Mouse (Mus musculus): ENCODE data around the gene Nmt1. TPM values are rescaled to one million over a fixed set of nuclear protein-coding genes. Genes with fewer than 3 reads are reported as not detected.

Gene Nmt1
- total and polyA plus RNA-seq, 3 experiments: 37.1 to 67.2 (median 60.5) TPM

DNA sequence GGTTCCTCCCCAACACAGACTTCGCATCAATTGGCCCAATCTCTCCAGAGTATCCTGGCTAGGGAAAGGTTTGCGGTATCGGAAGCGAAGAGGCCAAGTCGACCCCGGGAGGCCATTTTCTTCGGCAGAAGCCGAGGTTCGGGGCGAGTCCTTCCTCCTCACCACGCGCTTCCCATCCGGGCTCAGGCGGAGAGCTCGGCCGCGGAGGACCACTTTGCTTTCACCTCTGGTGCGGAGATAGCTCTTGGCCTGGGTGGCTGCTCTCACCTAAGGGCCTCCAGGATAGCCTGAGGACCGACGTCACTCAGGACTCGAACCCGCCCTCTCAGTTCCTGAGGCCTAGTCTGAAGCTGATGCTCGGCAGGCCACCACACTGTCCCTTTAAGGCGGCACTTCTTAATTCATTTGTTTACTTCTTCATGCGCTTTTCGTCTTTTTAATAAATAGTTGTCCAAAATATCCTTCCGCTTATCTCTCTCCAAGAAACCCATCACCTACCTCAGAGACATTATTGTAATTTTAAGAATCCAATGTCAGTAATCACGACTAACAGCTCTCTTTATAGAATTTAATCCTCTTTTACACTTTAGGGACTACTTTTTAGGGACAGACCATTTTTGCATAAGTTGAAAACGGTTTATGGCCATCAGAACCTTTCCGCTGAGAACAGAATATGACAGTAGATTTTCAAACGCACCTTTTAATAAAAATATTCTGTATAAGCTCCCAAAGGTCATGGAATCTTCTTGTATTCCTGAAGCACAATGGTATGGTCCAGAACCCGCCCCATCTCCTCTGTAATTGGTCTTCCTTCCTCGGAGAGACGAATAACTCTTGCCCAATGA is 87.4 kb downstream of the Nmt1 start:
- intact Hi-C loops (cut with DNase I): loop anchor here (1.0 to 5.0 kb wide), 3 partner anchors 17 to 212 kb away; partner anchors contain the start of genes Hexim2 and Map3k14
- Histone ChIP-seq H3K4me1 (ENCODE audit: control insufficient read depth, insufficient read depth, low read length) (peaks cover 7% of the 10 kb centered on the region), H3K36me3 (ENCODE audit: control insufficient read depth, insufficient read depth, low read length) (peaks cover 2% of the 10 kb centered on the region), H3K27ac (peak overlapping the region; percentile 99), H3K4me3 (peak overlapping the region; percentile 60), H3K27me3 (ENCODE audit: control insufficient read depth, insufficient read depth, low read length) (no peaks in the 10 kb centered on the region), H3K79me2 (replicated peaks; ENCODE audit: control insufficient read depth, insufficient read depth, low read length) (no peaks in the 10 kb centered on the region), H3K9ac (ENCODE audit: low read depth, low read length) (peak overlapping the region; percentile 90)
- peak; percentile 76; the same call in 1 of the 2 replicates for TF ChIP-seq EP300 (IDR thresholded peaks at IDR 0.05; ENCODE audit: insufficient read depth, low read depth, low read length)
- peak; percentile 89 for TF ChIP-seq POLR2A (IDR thresholded peaks at IDR 0.05; ENCODE audit: insufficient read depth, low read depth, low read length)
- TF ChIP-seq CTCF (IDR thresholded peaks at IDR 0.05): no peak
- WGBS: 1% methylated on average over 34 of the region's 34 CpGs
- DNase-seq: peak; percentile 87 to 90

DNA sequence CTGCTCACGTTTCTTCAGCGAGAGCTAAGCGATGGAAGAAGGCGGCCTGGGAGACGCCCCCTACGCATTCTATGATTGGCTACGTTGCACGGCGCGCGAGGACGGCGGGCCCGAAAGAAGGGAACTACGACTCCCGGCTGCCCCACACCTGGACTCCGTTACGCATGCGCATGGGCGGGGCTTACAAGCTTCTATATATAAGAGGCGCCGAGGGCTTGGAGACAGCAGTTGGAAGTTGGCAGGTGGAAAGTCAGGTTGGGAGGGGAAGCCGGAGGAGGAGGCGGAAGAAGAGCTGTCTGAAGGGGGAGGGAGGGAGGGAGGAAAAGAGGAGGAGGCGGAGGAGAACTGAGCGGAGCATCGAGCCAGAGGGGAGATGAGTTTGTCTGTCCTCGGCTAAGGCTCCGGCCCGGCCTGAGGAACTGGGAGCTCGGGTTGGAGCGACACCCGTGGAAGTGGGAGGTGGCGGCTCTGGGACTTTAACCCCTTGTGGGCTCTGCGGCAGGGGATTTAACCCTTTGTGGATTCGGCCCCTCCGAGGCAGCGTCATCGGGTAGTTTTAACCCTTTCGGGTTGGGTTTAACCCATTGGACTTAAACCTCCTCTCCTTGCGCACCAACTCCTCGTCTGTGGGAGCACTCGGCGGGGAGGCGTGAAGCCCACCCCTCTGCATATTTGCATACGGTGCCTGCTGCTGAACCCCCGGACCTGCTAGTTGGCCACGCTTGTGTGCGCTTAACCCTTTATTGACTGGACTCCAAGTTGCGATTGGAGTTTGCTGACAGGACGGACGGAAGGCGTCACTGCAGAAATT is 88.2 kb downstream of the Nmt1 start, which contains the start of gene Hexim1:
Gene Hexim1 (plus strand): TSS at position 224 of the 811 bp plus-strand sequence.
- H3K27me3 ChIP-seq (ENCODE audit: control insufficient read depth, insufficient read depth, low read length): no peaks in the 10 kb centered on the region
- H3K4me1 ChIP-seq (ENCODE audit: control insufficient read depth, insufficient read depth, low read length): peaks cover 7% of the 10 kb centered on the region
- DNase-seq: peak; percentile 99 to 100
- peak within 1 kb of the TSS; percentile 90 for H3K9ac ChIP-seq (ENCODE audit: low read depth, low read length)
- WGBS: under 1% methylated on average over 53 of the region's 53 CpGs
- peaks cover 2% of the 10 kb centered on the region for H3K36me3 ChIP-seq (ENCODE audit: control insufficient read depth, insufficient read depth, low read length)
- peak; percentile 75 for TF ChIP-seq EP300 (IDR thresholded peaks at IDR 0.05; ENCODE audit: insufficient read depth, low read depth, low read length)
- no peak for TF ChIP-seq CTCF (IDR thresholded peaks at IDR 0.05)
- peak; percentile 100 for TF ChIP-seq POLR2A (IDR thresholded peaks at IDR 0.05; ENCODE audit: insufficient read depth, low read depth, low read length)
- peak within 1 kb of the TSS; percentile 99 for H3K27ac ChIP-seq
- H3K4me3 ChIP-seq: peak within 1 kb of the TSS; percentile 77
- intact Hi-C loops (cut with DNase I): loop anchor here (1.0 to 5.0 kb wide), 3 partner anchors 16 to 211 kb away; partner anchors contain the start of genes Hexim2 and Map3k14
- H3K79me2 ChIP-seq (replicated peaks; ENCODE audit: control insufficient read depth, insufficient read depth, low read length): no peaks in the 10 kb centered on the region

DNA sequence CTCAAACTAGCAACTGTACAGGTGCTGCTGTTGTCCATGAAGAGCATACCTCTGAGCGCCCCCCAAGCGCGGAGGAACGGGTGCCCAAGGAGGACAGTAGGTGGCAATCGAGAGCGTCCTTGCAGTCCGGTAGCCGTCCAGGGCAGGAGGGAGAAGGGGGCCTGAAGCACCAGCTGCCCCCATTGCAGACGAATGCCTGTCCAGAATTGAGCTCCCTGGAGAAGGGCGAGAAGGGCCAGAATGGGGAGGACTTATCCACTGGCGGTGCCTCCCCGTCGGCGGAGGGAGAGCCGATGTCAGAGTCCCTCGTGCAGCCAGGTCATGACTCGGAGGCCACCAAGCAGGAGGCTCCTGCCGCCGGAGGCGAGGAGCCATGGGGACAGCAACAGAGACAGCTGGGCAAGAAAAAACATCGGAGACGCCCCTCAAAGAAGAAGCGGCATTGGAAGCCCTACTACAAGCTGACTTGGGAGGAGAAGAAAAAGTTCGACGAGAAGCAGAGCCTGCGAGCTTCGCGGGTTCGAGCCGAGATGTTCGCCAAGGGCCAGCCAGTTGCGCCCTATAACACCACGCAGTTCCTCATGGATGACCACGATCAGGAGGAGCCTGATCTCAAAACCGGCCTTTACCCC is 89.1 kb downstream of the Nmt1 start:
- H3K36me3 ChIP-seq (ENCODE audit: control insufficient read depth, insufficient read depth, low read length): peaks cover 2% of the 10 kb centered on the region
- H3K27ac ChIP-seq: peak overlapping the region; percentile 94
- TF ChIP-seq CTCF (IDR thresholded peaks at IDR 0.05) (peak; percentile 87), POLR2A (IDR thresholded peaks at IDR 0.05; ENCODE audit: insufficient read depth, low read depth, low read length) (no peak), EP300 (IDR thresholded peaks at IDR 0.05; ENCODE audit: insufficient read depth, low read depth, low read length) (peak; percentile 66; the same call in 1 of the 2 replicates)
- DNase-seq: peak; percentile 85 to 86
- H3K27me3 ChIP-seq (ENCODE audit: control insufficient read depth, insufficient read depth, low read length): no peaks in the 10 kb centered on the region
- peak overlapping the region; percentile 80 for H3K9ac ChIP-seq (ENCODE audit: low read depth, low read length)
- H3K4me3 ChIP-seq: peak overlapping the region; percentile 77
- peaks cover 7% of the 10 kb centered on the region for H3K4me1 ChIP-seq (ENCODE audit: control insufficient read depth, insufficient read depth, low read length)
- H3K79me2 ChIP-seq (replicated peaks; ENCODE audit: control insufficient read depth, insufficient read depth, low read length): no peaks in the 10 kb centered on the region
- WGBS: under 1% methylated on average over 35 of the region's 35 CpGs
- intact Hi-C loops (cut with DNase I): loop anchor here (1.0 to 5.0 kb wide), 4 partner anchors 15 to 210 kb away; partner anchors contain the start of genes Hexim2 and Map3k14

DNA sequence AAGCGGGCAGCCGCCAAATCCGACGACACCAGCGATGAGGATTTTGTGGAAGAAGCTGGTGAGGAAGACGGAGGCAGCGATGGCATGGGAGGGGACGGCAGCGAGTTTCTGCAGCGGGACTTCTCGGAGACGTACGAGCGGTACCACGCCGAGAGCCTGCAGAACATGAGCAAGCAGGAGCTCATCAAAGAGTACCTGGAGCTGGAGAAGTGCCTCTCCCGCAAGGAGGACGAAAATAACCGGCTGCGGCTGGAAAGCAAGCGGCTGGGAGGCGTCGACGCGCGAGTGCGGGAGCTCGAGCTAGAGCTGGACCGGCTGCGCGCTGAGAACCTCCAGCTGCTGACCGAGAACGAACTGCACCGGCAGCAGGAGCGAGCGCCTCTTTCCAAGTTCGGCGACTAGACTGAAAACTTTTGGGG is 89.6 kb downstream of the Nmt1 start:
- Histone ChIP-seq H3K4me1 (ENCODE audit: control insufficient read depth, insufficient read depth, low read length) (peaks cover 6% of the 10 kb centered on the region), H3K4me3 (peak overlapping the region; percentile 77), H3K9ac (ENCODE audit: low read depth, low read length) (peak overlapping the region; percentile 80), H3K79me2 (replicated peaks; ENCODE audit: control insufficient read depth, insufficient read depth, low read length) (no peaks in the 10 kb centered on the region), H3K27ac (peak overlapping the region; percentile 94), H3K36me3 (ENCODE audit: control insufficient read depth, insufficient read depth, low read length) (peaks cover 2% of the 10 kb centered on the region), H3K27me3 (ENCODE audit: control insufficient read depth, insufficient read depth, low read length) (no peaks in the 10 kb centered on the region)
- TF ChIP-seq POLR2A (IDR thresholded peaks at IDR 0.05; ENCODE audit: insufficient read depth, low read depth, low read length) (peak; percentile 23; the same call in 1 of the 2 replicates), CTCF (IDR thresholded peaks at IDR 0.05) (no peak), EP300 (IDR thresholded peaks at IDR 0.05; ENCODE audit: insufficient read depth, low read depth, low read length) (no peak)
- intact Hi-C loops (cut with DNase I): loop anchor here (1.0 to 5.0 kb wide), 3 partner anchors 42 to 210 kb away; partner anchors contain the start of gene Map3k14
- no peak for DNase-seq
- under 1% methylated on average over 38 of the region's 38 CpGs for WGBS

Small RNA genes lying within 50 kb of the gene (microRNA-seq; reads per million reads assigned to microRNA genes)
- gene Mir6931: 0 reads per million in 2 experiments

Other genes with a start within 250 kb of the Nmt1 start
- 10 to 100 TPM; 19.4 to 23.4 TPM for gene Gjc1, start 208.5 kb upstream of the Nmt1 start, total RNA-seq (2021)
- 12.9 and 26.4 TPM in 2 replicates for gene Gjc1, start 208.5 kb upstream of the Nmt1 start, polyA plus RNA-seq (2012; rRNA removed)
- gene Higd1b, start 192.3 kb upstream of the Nmt1 start, total RNA-seq (2021): 10 to 100 TPM; 11.0 to 12.2 TPM
- 15.2 and 21.6 TPM in 2 replicates for gene Higd1b, start 192.3 kb upstream of the Nmt1 start, polyA plus RNA-seq (2012; rRNA removed)
- 10 to 100 TPM; 36.0 to 37.4 TPM for gene Eftud2, start 147.2 kb upstream of the Nmt1 start, total RNA-seq (2021)
- gene Eftud2, start 147.2 kb upstream of the Nmt1 start, polyA plus RNA-seq (2012; rRNA removed): 44.9 and 62.6 TPM in 2 replicates
- gene Ccdc103, start 147.0 kb upstream of the Nmt1 start, total RNA-seq (2021): not detected
- gene Ccdc103, start 147.0 kb upstream of the Nmt1 start, polyA plus RNA-seq (2012; rRNA removed): 0.18 and 0.20 TPM in 2 replicates
- not detected for gene Fam187a, start 143.0 kb upstream of the Nmt1 start, total RNA-seq (2021)
- gene Fam187a, start 143.0 kb upstream of the Nmt1 start, polyA plus RNA-seq (2012; rRNA removed): not detected in 2 replicates
- gene Gfap, start 127.3 kb upstream of the Nmt1 start, total RNA-seq (2021): under 1 TPM; 0.08 to 0.30 TPM
- 0.18 TPM in 2 replicates for gene Gfap, start 127.3 kb upstream of the Nmt1 start, polyA plus RNA-seq (2012; rRNA removed)
- under 1 TPM; 0.10 to 0.32 TPM for gene Kif18b, start 103.1 kb upstream of the Nmt1 start, total RNA-seq (2021)
- 0.18 and 0.32 TPM in 2 replicates for gene Kif18b, start 103.1 kb upstream of the Nmt1 start, polyA plus RNA-seq (2012; rRNA removed)
- not detected for gene C1ql1, start 81.5 kb upstream of the Nmt1 start, total RNA-seq (2021)
- gene C1ql1, start 81.5 kb upstream of the Nmt1 start, polyA plus RNA-seq (2012; rRNA removed): 0.10 TPM in 1 of 2 replicates, not detected in the other
- gene Dcakd, start 143 bp downstream of the Nmt1 start, total RNA-seq (2021): 10 to 100 TPM; 69.3 to 75.0 TPM
- gene Dcakd, start 143 bp downstream of the Nmt1 start, polyA plus RNA-seq (2012; rRNA removed): 122 and 139 TPM in 2 replicates
- gene Plcd3, start 73.5 kb downstream of the Nmt1 start, total RNA-seq (2021): 10 to 100 TPM; 13.7 to 14.0 TPM
- 20.6 and 22.3 TPM in 2 replicates for gene Plcd3, start 73.5 kb downstream of the Nmt1 start, polyA plus RNA-seq (2012; rRNA removed)
- 10 to 100 TPM; 27.8 to 38.1 TPM for gene Acbd4, start 73.5 kb downstream of the Nmt1 start, total RNA-seq (2021)
- 27.5 and 27.8 TPM in 2 replicates for gene Acbd4, start 73.5 kb downstream of the Nmt1 start, polyA plus RNA-seq (2012; rRNA removed)
- 10 to 100 TPM; 18.2 to 19.3 TPM for gene Hexim1, start 88.0 kb downstream of the Nmt1 start, total RNA-seq (2021)
- gene Hexim1, start 88.0 kb downstream of the Nmt1 start, polyA plus RNA-seq (2012; rRNA removed): 7.8 and 9.0 TPM in 2 replicates
- 1 to 10 TPM; 1.3 to 1.9 TPM for gene Hexim2, start 104.2 kb downstream of the Nmt1 start, total RNA-seq (2021)
- gene Hexim2, start 104.2 kb downstream of the Nmt1 start, polyA plus RNA-seq (2012; rRNA removed): 2.6 and 2.9 TPM in 2 replicates
- gene Fmnl1, start 142.9 kb downstream of the Nmt1 start, total RNA-seq (2021): 10 to 100 TPM; 12.1 to 14.5 TPM
- gene Fmnl1, start 142.9 kb downstream of the Nmt1 start, polyA plus RNA-seq (2012; rRNA removed): 12.8 and 14.2 TPM in 2 replicates
- not detected for gene 1700023F06Rik, start 180.4 kb downstream of the Nmt1 start, total RNA-seq (2021)
- 0.21 TPM in 1 of 2 replicates, not detected in the other for gene 1700023F06Rik, start 180.4 kb downstream of the Nmt1 start, polyA plus RNA-seq (2012; rRNA removed)
- gene Spata32, start 190.2 kb downstream of the Nmt1 start, total RNA-seq (2021): not detected
- gene Spata32, start 190.2 kb downstream of the Nmt1 start, polyA plus RNA-seq (2012; rRNA removed): not detected in 2 replicates
- gene Map3k14, start 239.3 kb downstream of the Nmt1 start, total RNA-seq (2021): 1 to 10 TPM; 3.0 to 3.4 TPM
- gene Map3k14, start 239.3 kb downstream of the Nmt1 start, polyA plus RNA-seq (2012; rRNA removed): 3.7 and 4.5 TPM in 2 replicates